Mouse (Mus musculus): ENCODE data around the gene Ipp.
A peak's percentile ranks its signal among the peaks of the same experiment; 100 is the strongest.

The Ipp gene

DNA sequence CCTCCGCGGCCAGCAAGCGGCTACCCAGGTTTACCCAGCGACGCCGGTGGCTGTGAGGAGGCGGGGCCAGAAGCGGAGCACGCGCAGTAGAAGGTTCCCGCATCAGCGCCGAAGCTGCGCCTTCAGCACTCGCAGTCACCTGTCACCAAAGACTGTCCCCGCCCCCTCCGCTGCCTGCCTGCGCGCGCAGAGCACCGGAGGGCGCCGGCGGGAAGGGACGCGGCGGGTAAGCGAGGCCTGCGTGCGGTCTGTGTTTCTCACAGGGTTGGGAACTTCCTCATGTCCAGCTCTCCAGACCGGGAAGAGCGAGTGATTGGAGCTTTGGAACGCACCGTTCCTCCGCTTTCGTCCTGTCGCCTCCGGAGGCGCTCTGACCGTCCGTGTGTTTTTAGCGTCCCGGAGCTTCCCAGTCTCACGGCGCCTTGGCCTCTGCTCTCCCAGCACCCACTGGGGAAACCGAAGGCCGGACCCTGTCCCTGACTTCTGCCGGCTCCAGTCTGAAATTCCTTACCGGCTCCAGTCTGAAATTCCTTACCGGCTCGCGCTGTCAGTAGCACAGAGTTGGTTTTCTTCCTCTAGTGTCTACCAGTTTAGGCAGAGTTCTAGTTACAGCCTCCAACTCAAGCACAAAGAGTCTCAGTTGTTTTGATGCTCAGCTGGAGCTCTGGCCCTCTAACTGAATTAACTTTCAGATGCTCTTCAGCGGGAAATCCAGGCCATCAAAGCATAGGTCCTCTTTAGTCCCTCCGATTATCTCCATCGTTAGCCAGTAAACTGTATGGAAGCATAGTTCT, at the start of gene Ipp:
Gene Ipp (plus strand): TSS at position 125 of the 794 bp plus-strand sequence.
- DNase-seq (ENCODE audit: low read depth, low spot score), result peak; percentile 98

DNA sequence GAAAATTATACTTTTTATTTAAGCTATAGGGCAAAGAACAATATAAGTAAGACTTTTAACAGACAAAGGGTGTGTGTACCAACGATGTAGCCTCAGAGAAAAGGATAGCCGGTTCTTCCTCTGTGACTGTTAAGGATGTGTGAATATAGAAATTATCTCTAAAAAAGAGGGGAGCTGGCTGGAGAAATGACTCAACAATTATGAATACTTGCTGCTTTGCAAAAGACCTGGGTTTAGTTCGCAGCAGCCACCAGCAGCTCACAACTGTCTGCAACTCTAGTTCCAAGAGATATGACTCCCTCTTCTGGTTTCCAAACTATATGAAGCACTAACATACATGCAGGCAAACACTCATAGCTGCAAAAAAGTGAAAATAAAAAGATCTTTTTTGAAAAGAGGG, 45.4 kb upstream of the Ipp start:
- DNase-seq (ENCODE audit: low read depth, low spot score), result no peak

DNA sequence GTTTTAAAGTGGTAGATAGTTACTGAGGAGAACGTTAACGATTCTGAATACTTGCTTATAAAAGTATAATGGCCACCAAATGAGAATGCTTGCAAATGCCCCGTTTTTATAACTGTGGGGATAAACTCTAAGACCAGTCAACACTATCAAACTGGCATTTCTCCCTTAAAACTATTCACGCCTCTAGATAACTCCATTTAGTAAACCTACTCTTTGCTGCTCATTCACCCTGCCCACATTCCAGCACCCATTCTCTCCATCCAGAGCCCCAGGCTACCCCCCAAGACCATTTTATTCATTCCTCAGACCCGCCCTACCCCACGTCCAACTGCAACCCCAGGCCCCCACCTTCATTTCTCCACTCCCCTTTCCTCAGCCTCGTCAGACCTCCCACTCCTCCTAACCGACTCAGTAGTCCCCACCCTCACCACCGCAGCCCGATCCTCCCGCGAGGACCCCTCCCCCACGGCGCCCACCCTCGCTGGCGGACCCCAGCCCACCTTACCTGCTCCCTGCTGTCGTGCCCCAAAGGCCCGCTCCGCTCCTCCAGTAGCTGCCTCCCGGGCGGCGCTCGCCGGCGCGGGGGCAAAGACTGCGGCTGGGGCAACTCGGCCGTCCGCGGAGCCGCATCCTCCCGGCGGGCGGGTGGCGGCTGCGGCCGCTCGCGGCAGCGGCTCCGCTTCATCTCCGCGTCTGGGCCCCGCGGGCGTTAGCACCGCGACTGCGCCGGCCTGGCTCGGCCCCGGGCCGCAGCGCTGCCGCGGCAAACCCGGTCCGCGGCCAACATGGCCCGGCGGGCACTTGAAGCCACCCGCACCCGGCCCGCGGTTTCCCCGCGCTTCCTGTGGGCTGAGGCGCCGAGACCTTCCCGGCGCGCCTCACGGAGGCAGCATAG, 43.9 kb upstream of the Ipp start:
- peak; percentile 87 for DNase-seq (ENCODE audit: low read depth, low spot score)

DNA sequence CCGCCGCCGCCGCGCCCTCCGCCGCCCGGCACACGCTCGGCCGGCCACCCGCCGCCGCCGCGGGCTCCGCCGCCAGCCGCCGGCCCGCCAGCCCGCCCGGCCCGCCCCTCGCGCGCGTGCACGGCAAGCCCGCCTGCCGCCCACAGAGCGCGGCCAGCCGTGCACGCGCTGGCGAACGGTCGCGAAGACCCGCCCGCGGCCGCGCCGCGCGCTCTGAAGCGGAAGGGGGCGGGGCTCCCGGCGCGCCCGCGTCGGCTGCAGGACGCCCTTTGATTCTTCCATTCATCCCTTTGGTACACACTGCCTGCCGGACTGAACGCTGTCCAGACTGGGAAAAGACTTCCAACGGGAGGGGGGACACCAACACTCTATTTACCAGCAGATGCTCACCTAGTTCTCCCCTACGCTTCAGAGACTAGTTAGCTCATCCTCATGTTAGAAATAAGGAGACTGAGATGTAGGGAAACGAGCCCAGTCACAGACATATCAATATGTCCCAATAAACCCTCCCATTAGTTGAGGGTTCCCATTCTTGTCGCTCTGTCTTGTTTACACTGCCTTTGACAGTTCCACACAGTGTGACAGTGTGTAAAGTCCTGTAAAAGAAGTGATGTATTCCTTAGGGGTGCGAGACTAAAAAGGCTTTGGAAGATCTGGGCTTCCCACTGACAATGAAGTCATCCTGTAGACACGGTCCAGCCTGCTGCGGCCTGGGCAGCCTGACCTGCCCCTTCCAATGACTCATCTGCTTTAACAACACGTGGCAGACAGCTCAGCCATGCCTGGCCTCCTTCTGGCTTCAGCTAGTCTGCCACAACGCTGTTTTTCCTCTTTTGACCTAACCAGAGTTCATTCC, 43.0 kb upstream of the Ipp start, which contains the start of gene Mast2:
Gene Mast2 (minus strand): TSS at position 58 of the 856 bp plus-strand sequence.
- peak; percentile 93 for DNase-seq (ENCODE audit: low read depth, low spot score)

DNA sequence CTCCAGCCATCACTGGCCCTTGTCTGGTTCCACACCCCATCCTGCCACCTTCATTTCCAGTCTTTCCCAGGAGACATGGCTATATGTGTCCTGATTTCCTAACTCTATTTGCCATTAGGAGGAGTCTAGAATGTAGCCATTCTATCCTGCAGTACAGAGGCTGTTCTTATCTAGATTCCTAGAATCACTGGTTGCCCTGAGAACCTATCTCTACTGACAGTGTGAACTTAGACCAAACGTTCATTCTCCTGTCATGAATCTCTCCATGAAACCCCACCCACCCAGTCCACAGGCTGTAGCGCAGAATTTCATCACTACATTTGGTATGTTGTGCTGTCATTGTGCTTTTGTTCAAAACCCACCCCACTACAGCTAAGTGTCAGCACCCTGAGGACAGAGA, 26.0 kb upstream of the Ipp start:
- no peak for DNase-seq (ENCODE audit: low read depth, low spot score)

DNA sequence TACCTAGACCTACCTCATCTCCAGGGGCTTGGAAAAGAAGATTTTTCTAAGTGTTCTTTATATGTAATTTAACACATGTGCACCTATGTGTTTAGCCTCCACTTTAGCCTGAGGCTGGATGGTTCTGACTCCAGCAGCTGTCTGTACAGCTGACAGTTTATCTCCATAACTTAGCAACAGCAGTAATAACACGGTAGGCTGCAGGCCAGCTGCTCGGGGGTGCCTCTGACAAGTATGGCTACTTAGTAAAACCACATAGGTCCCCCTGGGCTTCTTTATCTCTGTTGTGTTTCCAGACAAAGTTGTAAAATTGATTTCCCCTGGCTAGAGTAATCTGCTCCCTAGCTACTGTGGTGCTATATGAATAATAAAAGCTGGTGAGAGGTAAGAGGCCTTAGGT, 23.9 kb upstream of the Ipp start:
- no peak for DNase-seq (ENCODE audit: low read depth, low spot score)

DNA sequence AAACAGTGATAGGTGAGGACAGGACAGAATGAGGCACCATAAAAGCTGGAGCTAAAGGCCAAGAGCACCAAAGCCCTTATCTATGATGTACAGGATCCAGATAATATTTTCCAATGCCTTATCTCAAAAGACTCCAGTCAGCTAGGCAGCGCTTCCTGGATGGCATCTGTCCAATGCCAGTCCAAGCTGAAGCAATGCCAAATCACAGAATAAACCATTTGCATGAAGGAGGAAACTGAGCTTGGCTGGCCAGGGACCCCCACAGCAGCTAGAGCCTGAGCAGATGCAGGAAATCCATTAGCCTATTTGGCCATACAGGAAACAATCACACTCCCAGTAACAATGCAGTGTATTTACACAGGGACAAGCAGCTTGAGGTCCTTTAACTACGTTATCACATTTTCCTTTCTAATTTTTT, 16.2 kb upstream of the Ipp start:
- DNase-seq (ENCODE audit: low read depth, low spot score), result no peak

DNA sequence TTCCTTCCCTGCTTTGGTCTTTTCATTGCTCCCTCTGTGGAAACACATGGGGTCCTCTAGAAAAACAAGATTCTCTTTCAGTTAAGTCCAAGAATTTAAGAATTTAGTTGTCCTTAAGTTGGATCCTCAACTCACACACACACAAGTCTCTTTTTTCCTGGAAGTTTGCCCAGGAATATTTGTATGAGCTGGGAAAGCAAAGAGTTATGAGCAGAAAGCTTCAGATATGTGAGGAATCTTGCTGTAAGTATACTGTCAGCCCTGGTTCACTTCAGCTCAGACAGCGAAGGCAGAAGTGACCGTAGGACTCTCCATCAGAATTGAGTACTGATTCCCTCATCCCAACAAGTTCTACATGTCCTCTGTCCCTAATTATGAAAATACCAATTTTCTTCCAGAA, 15.5 kb upstream of the Ipp start:
- no peak for DNase-seq (ENCODE audit: low read depth, low spot score)

DNA sequence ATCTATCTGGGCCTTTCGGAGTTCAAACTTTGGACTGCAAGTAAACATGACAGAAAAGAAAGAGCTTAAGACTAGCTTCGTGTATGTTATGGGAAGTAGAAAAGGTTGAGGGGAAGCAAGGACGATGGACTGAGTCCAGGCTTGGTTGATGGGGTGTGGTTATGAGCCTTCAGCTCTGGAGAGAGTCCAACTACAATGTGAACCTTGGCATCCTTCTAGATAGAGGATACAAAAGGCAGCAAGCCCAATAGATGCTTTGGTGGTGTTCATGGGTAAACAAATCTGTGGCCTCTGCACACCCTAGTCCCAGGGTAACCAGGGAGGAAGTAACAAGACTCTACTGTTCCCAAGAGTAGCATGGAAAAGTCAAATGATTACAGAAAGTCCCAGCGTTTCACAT, 14.9 kb upstream of the Ipp start:
- no peak for DNase-seq (ENCODE audit: low read depth, low spot score)

DNA sequence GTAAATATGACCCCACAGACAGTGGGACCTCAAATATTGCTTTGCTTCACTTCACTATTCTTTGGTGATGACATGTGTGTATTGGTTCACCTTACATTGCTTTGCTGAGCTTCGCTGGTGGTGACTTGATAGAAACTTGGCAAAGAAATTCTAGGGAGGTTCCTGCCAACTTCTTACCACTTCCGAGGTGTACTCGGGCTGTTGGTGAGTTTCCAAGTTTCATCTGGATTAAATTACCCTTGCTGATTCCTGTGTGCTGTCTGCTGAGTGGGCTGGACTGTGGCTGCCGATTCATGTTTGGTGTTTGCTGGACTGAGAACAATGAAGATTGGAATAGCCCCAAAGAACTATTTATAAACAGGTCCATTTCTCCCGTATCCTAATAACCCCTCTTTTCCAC, 13.7 kb upstream of the Ipp start:
- no peak for DNase-seq (ENCODE audit: low read depth, low spot score)

DNA sequence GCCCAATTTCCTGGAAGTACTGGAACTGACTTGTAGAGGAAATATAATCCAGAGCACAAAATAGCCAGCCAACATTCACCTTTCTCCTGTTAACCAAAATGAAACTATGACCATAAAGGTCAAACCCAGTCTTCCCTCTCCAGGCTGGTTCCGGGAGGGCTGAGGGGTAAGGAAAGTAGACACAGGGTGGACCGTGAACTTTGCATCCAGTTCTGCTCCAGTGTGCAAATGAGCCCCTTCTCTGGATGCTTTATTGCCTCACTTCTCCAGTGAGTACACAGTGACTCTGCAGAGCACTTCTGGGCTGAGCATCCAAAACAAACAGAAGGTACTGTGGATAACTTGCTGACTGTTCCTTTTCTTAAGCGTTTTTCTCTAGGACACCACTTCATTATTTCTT, 7.4 kb upstream of the Ipp start:
- DNase-seq (ENCODE audit: low read depth, low spot score), result no peak

DNA sequence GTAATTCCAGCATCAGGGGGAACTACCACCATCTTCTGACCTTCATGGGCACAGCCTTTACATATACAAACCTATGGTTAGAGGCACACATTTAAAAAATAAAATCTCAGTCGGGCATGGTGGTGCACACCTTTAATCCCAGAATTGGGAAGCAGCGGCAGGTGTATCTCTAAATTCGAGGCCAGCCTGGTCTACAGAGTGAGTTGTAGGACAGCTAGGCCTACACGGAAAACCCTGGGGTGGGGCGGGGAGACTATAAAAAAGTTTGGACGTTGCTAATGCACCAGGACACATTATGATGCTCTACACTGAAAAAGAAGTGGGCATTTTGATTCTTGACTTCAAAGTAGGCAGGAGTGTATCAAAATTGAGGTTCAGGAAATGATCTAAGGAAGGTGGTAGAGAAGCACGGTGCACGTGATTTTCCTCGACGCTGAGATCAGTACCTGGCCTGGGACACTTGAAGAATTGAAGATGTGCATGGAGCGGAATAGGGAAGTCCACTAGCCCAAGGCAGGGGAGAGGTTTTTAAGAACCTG, 394 bp upstream of the Ipp start:
- no peak for DNase-seq (ENCODE audit: low read depth, low spot score)

DNA sequence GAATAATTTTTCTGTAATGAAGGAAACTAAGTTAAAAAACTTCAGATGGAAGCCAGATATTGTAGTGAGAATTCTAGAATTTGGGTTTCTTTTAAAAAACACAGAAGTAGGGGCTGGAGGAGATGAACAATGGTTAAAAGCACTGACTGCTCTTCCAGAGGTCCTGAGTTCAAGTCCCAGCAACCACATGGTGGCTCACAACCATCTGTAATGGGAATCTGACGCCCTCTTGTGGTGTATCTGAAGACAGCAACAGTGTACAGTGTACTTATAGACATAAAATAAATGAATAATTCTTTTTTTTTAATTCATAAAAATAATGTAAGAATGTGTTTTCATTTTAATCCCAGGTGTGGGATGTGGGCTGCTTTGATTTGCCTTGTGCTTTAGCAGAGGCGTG, 23.8 kb downstream of the Ipp start:
- no peak for DNase-seq (ENCODE audit: low read depth, low spot score)

DNA sequence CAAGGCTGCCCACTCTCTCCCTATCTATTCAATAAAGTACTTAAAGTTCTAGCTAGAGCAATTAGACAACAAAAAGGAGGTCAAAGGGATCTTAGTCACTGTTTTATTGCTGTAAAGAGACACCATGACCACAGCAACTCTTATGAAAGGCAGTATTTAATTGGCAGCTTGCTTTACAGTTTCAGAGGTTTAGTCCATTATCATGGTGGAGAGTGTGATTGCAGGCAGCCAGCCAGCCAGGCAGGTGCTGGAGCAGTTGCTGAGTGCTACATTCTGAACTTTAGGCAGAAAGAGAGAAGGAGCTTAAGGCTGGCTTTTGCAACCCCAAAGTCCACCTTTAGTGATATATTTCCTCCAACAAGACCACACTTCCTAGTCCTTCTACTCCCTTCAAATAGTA, 29.0 kb downstream of the Ipp start:
- DNase-seq (ENCODE audit: low read depth, low spot score), result no peak

DNA sequence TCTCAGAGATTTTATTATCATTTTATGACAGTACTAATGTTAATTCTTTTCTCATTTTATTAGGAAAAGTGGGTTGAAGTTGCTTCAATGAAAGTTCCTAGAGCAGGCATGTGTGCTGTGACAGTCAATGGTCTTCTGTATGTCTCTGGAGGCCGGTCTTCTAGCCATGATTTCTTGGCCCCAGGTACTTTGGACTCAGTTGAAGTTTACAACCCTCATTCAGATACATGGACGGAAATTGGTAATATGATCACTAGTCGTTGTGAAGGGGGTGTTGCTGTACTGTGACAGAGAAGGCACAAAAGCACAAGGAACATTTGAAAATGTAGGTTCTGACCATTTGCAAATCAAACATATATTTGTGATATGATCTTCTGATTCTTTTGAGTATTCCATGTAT, 30.4 kb downstream of the Ipp start:
- DNase-seq (ENCODE audit: low read depth, low spot score), result no peak

DNA sequence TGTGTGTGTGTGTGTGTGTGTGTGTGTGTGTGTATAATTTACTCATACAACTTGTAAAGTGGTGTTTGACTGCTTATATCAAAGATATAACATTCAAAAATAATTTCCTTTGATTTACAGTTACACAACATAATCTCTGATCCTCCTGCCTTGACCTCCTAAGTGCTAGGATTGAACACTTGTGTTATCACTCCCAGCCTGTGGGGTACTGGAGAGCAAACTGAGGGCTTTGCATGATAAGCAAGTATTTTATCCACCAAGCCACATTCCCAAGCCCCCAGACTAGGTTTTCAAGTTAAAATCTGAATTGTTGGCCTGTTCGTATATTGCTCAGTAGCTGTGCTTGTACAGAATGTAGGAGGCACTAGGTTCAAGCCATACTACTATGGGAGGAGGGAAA, 43.1 kb downstream of the Ipp start:
- DNase-seq (ENCODE audit: low read depth, low spot score), result no peak

DNA sequence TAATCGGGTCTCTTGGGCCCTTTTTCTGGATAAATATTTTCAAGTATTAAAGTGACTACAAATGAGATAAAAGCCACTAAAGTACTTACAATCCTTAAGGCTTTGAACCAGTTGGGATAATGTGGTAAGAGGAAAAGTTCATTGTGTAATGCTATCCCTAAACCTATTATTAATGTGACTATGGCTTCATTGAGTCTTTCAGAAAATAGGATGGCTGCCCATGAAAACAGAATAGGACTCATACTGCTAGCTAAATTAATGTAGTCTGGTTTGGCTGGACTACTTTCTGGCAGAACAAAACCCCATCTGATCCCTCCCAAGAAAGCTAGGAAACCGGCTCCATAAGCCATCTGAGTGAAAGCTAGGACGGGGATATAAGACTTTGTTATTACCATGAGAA, 45.7 kb downstream of the Ipp start:
- no peak for DNase-seq (ENCODE audit: low read depth, low spot score)

DNA sequence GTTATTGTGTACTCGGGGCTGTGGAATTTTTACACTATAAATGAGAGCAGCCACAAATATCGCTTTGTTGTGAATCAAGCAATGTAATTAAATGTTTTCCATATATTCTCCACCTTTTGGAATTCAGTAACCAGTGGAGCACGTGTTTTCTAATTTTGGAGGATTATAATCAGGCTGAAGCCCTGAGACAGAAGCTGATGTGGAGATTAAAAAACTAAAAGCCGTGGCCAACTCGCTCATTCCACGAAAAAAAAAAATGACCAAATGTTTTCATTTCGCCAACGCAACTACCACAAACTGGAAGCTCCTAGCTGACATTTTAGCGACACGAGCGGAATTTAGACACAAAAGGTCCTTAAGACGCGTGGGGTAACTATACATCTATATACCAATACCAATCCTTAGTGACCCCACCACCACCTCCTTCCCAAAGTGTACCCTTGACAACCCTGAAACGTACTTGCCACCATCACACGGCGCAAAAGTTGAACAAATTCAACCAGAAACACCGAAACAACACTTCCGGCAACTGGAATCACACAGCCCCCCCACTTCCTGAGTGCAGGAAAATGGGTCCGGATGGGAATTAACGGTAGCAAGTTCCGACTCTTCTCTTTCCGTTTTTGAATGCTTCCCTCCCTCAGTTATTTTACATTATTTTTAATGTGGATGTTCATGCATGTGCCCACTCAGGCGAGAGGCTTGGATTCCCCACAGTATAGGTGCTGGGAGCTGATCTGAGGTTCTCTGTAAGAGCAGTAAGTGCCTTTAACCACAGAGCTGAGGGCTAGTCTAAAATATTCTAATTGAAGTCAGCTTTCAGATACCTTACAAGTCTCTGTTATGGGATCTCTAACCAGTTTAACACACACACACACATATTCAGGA, 48.3 kb downstream of the Ipp start, which contains the start of gene Tmem69:
Gene Tmem69 (minus strand): TSS at position 524 of the 888 bp plus-strand sequence.
- DNase-seq (ENCODE audit: low read depth, low spot score), result peak; percentile 87

DNA sequence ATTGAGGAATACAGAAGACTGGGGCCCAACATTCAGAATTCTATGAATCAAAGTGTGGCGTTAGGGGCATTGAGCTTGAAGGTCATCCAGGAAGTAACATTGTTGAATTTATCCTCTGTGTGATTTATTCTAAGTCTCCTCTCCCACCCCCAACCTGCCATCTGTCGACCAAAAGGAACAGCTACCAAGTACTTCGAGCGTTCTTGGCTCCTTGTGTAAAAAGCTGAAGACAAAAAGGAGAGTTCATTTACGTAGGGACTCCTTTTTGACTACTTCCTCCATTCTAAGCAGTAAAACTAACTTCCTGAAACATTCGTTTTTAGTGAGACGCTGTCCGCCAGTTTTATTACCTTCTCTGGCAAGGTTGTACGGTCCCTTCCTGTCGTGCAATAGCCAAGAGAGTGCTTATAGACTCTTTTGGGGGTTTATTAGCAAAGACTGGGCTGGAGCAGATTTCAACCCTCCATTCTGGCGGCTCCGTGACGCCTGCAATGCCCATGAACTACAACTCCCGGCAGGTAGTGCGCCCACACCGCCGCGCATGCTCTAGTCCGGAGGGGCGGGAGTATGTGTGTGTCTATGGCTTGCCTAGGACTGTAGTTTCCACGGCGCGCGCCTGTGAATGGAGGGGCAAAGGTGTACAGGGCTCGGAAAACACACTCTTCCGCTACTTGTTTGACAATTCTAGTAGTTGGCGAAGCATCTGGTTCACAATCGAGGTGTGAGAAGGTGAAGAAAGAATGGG, 49.4 kb downstream of the Ipp start:
- peak; percentile 97 for DNase-seq (ENCODE audit: low read depth, low spot score)
